Mouse (Mus musculus) heart, embryonic 15.5 days (tissue): ENCODE results near the gene Lrrc43. TPM values are rescaled to one million over a fixed set of nuclear protein-coding genes. Genes with fewer than 3 reads are reported as not detected.
"Not testable (repeated sequence)": the region's sequence is repeated elsewhere in the genome, so short reads cannot be mapped to it uniquely, and the experiment has no call there.

Source experiments
- ATAC-seq: fragments of 200-750 bp; cut with Nextera tagmentation; replicated peaks from 2 replicates; pipeline ENCODE4 v1.8.0; 2017; ENCODE audit warnings: low read depth, moderate TSS enrichment; ENCODE audit not compliant: insufficient number of reproducible peaks, insufficient read depth, low FRiP score
- H3K27ac ChIP-seq: fragments of 300-500 bp; sonication (generic); 2 replicates; pipeline ENCODE4 v1.5.1; 2015; ENCODE audit warnings: mild to moderate bottlenecking, inconsistent platforms
- H3K27me3 ChIP-seq: fragments of 300-500 bp; sonication (generic); 2 replicates; pipeline ENCODE4 v1.6.1; 2015; ENCODE audit warnings: inconsistent platforms
- H3K36me3 ChIP-seq: fragments of 300-500 bp; sonication (generic); 2 replicates; pipeline ENCODE4 v1.6.1; 2015; ENCODE audit warnings: mild to moderate bottlenecking, inconsistent platforms
- H3K4me1 ChIP-seq: fragments of 300-500 bp; sonication (generic); replicated peaks from 2 replicates; pipeline ENCODE4 v1.6.1; 2015; ENCODE audit warnings: inconsistent platforms
- H3K4me2 ChIP-seq: fragments of 300-500 bp; sonication (generic); 2 replicates; pipeline ENCODE4 v1.6.1; 2015; ENCODE audit warnings: inconsistent platforms, mild to moderate bottlenecking, moderate library complexity
- H3K4me3 ChIP-seq: fragments of 300-500 bp; sonication (generic); 2 replicates; pipeline ENCODE4 v1.5.1; 2015; ENCODE audit warnings: mild to moderate bottlenecking, inconsistent platforms
- H3K9ac ChIP-seq: fragments of 300-500 bp; sonication (generic); 2 replicates; pipeline ENCODE4 v1.6.1; 2015; ENCODE audit warnings: mild to moderate bottlenecking, inconsistent platforms
- H3K9me3 ChIP-seq: fragments of 300-500 bp; sonication (generic); replicated peaks from 2 replicates; pipeline ENCODE4 v1.6.1; 2016; ENCODE audit warnings: inconsistent platforms
- WGBS: fragments of 180-500 bp; shearing (Covaris S2); methylation state at CpG from one replicate; pipeline ENCODE4 v1.1.7; 2015; ENCODE audit warnings: mixed read lengths; 5-methylcytosine and 5-hydroxymethylcytosine counted together
- polyA plus RNA-seq: library from polyadenylated mRNA; unstranded; fragments of >200 nt; fragmentation: Nextera tagmentation; extraction: Ambion mirVana; gene quantifications from 2 replicates; pipeline ENCODE4 v1.2.1, GENCODE M21; 2015

Gene Lrrc43
- polyA plus RNA-seq, 1 experiment from 2014 or later, result 0.06 TPM

GRCm38 (mm10) chr5:123473817-123474216, 15.3 kb upstream of the Lrrc43 start:
- H3K4me3 ChIP-seq, result no peak overlapping the region
- H3K9me3 ChIP-seq, result no peaks in the 10 kb centered on the region
- WGBS, result 83% methylated on average over 5 of the region's 5 CpGs
- H3K27ac ChIP-seq, result no peak overlapping the region
- peaks cover 3% of the 10 kb centered on the region; the same call in 1 of the 2 replicates for H3K4me1 ChIP-seq
- no peak for ATAC-seq
- no peaks in the 10 kb centered on the region for H3K27me3 ChIP-seq
- no peaks in the 10 kb centered on the region for H3K36me3 ChIP-seq
- H3K4me2 ChIP-seq, result no peak overlapping the region
- no peak overlapping the region for H3K9ac ChIP-seq

- Histone ChIP-seq H3K9me3 (no peaks in the 10 kb centered on the region), H3K4me1 (peaks cover 9% of the 10 kb centered on the region), H3K27me3 (peaks cover 4% of the 10 kb centered on the region; the same call in 1 of the 2 replicates), H3K27ac (no peak overlapping the region), H3K9ac (no peak overlapping the region), H3K4me3 (no peak overlapping the region), H3K36me3 (no peaks in the 10 kb centered on the region), H3K4me2 (no peak overlapping the region)
- no peak for ATAC-seq
- 70% methylated on average over 11 of the region's 11 CpGs for WGBS
Measured at GRCm38 (mm10) chr5:123487659-123488395, 1.3 kb upstream of the Lrrc43 start.

- H3K4me2 ChIP-seq, result no peak overlapping the region
- no peaks in the 10 kb centered on the region for H3K36me3 ChIP-seq
- 58% methylated on average over 9 of the region's 9 CpGs for WGBS
- H3K27me3 ChIP-seq, result peaks cover 4% of the 10 kb centered on the region; the same call in 1 of the 2 replicates
- no peak overlapping the region for H3K4me3 ChIP-seq
- H3K9ac ChIP-seq, result no peak overlapping the region
- ATAC-seq, result no peak
- H3K4me1 ChIP-seq, result peaks cover 9% of the 10 kb centered on the region
- no peaks in the 10 kb centered on the region for H3K9me3 ChIP-seq
- no peak overlapping the region for H3K27ac ChIP-seq
Measured at GRCm38 (mm10) chr5:123489935-123490334, 830 bp downstream of the Lrrc43 start.

- Histone ChIP-seq H3K9ac (no peak overlapping the region), H3K36me3 (no peaks in the 10 kb centered on the region), H3K27ac (no peak overlapping the region), H3K4me1 (peaks cover 18% of the 10 kb centered on the region), H3K27me3 (peaks cover 12% of the 10 kb centered on the region), H3K4me2 (no peak overlapping the region), H3K4me3 (no peak overlapping the region), H3K9me3 (no peaks in the 10 kb centered on the region)
- no peak for ATAC-seq
- WGBS, result 42% methylated on average over 4 of the region's 4 CpGs
Measured at GRCm38 (mm10) chr5:123499717-123500116, 10.6 kb downstream of the Lrrc43 start.

- peaks cover 18% of the 10 kb centered on the region for H3K4me1 ChIP-seq
- peaks cover 21% of the 10 kb centered on the region for H3K27me3 ChIP-seq
- no peak overlapping the region for H3K4me3 ChIP-seq
- no peaks in the 10 kb centered on the region for H3K36me3 ChIP-seq
- ATAC-seq, result no peak
- no peak overlapping the region for H3K27ac ChIP-seq
- no peak overlapping the region for H3K9ac ChIP-seq
- H3K9me3 ChIP-seq, result no peaks in the 10 kb centered on the region
- 41% methylated on average over 4 of the region's 4 CpGs for WGBS
- no peak overlapping the region for H3K4me2 ChIP-seq
Measured at GRCm38 (mm10) chr5:123501973-123502372, 12.9 kb downstream of the Lrrc43 start.

GRCm38 (mm10) chr5:123507936-123508723, 19.0 kb downstream of the Lrrc43 start:
- H3K4me2 ChIP-seq, result peak overlapping the region; percentile 82
- peak overlapping the region; percentile 62 for H3K4me3 ChIP-seq
- 1% methylated on average over 59 of the region's 59 CpGs for WGBS
- H3K27ac ChIP-seq, result no peak overlapping the region
- peak overlapping the region; percentile 43 for H3K9ac ChIP-seq
- H3K27me3 ChIP-seq, result peaks cover 47% of the 10 kb centered on the region
- peak; percentile 84 for ATAC-seq
- peaks cover 15% of the 10 kb centered on the region for H3K4me1 ChIP-seq
- no peaks in the 10 kb centered on the region for H3K9me3 ChIP-seq
- H3K36me3 ChIP-seq, result peaks cover 4% of the 10 kb centered on the region; the same call in 1 of the 2 replicates

GRCm38 (mm10) chr5:123508921-123509320, 19.8 kb downstream of the Lrrc43 start:
- H3K9ac ChIP-seq, result peak overlapping the region; percentile 43
- H3K4me1 ChIP-seq, result peaks cover 15% of the 10 kb centered on the region
- H3K4me2 ChIP-seq, result peak overlapping the region; percentile 82
- H3K9me3 ChIP-seq, result no peaks in the 10 kb centered on the region
- peak overlapping the region; percentile 62 for H3K4me3 ChIP-seq
- H3K27me3 ChIP-seq, result peaks cover 47% of the 10 kb centered on the region
- H3K36me3 ChIP-seq, result peaks cover 4% of the 10 kb centered on the region; the same call in 1 of the 2 replicates
- no peak for ATAC-seq
- no peak overlapping the region for H3K27ac ChIP-seq
- 8% methylated on average over 12 of the region's 12 CpGs for WGBS

- ATAC-seq, result no peak
- H3K27me3 ChIP-seq, result peaks cover 41% of the 10 kb centered on the region
- H3K4me1 ChIP-seq, result peaks cover 15% of the 10 kb centered on the region
- H3K36me3 ChIP-seq, result peaks cover 4% of the 10 kb centered on the region; the same call in 1 of the 2 replicates
- no peak within 1 kb of the TSS for H3K27ac ChIP-seq
- H3K9me3 ChIP-seq, result no peaks in the 10 kb centered on the region
- 86% methylated on average over 5 of the region's 5 CpGs for WGBS
- H3K4me2 ChIP-seq, result no peak within 1 kb of the TSS
- no peak within 1 kb of the TSS for H3K9ac ChIP-seq
- H3K4me3 ChIP-seq, result no peak within 1 kb of the TSS
Measured at GRCm38 (mm10) chr5:123510160-123510559, 21.1 kb downstream of the Lrrc43 start, which contains the start of gene B3gnt4. TSS of gene B3gnt4 (plus strand) at chr5:123510460.

- 78% methylated on average over 3 of the region's 3 CpGs for WGBS
Measured at GRCm38 (mm10) chr5:123511426-123511825, 22.3 kb downstream of the Lrrc43 start.

GRCm38 (mm10) chr5:123512102-123512501, 23.0 kb downstream of the Lrrc43 start:
- Histone ChIP-seq H3K9me3 (no peaks in the 10 kb centered on the region), H3K4me3 (no peak overlapping the region), H3K4me1 (peaks cover 15% of the 10 kb centered on the region), H3K4me2 (no peak overlapping the region), H3K27ac (no peak overlapping the region), H3K27me3 (peaks cover 31% of the 10 kb centered on the region), H3K36me3 (peaks cover 18% of the 10 kb centered on the region), H3K9ac (no peak overlapping the region)
- ATAC-seq, result no peak
- WGBS, result 71% methylated on average over 3 of the region's 3 CpGs

More at GRCm38 (mm10) chr5:123511426-123511825, 22.3 kb downstream of the Lrrc43 start:
- not testable (repeated sequence) for H3K27ac ChIP-seq, H3K4me2 ChIP-seq, H3K4me3 ChIP-seq, H3K9ac ChIP-seq, ATAC-seq, H3K9me3 ChIP-seq
- Histone ChIP-seq H3K27me3 (peaks cover 36% of the 10 kb centered on the region), H3K4me1 (peaks cover 15% of the 10 kb centered on the region), H3K36me3 (peaks cover 11% of the 10 kb centered on the region)

- no peaks in the 10 kb centered on the region for H3K4me1 ChIP-seq
- H3K4me2 ChIP-seq, result no peak overlapping the region
- H3K9ac ChIP-seq, result no peak overlapping the region
- no peak overlapping the region for H3K4me3 ChIP-seq
- no peaks in the 10 kb centered on the region for H3K9me3 ChIP-seq
- peaks cover 39% of the 10 kb centered on the region for H3K36me3 ChIP-seq
- peaks cover 4% of the 10 kb centered on the region; the same call in 1 of the 2 replicates for H3K27me3 ChIP-seq
- no peak overlapping the region for H3K27ac ChIP-seq
- WGBS, result 89% methylated on average over 5 of the region's 5 CpGs
- ATAC-seq, result no peak
Measured at GRCm38 (mm10) chr5:123514871-123515270, 25.8 kb downstream of the Lrrc43 start.
